Mouse (Mus musculus): Measurements from ENCODE around the gene Clec12a. TPM values are rescaled to one million over a fixed set of nuclear protein-coding genes. Genes with fewer than 3 reads are reported as not detected.
"Not testable (repeated sequence)": the region's sequence is repeated elsewhere in the genome, so short reads cannot be mapped to it uniquely, and the experiment has no call there.

Gene Clec12a
- polyA plus RNA-seq (2012): not detected in 2 replicates

GRCm38 (mm10) chr6:129342391-129342790, at the start of gene Clec12a:
TSS of gene Clec12a (plus strand) at chr6:129342691.
- H3K4me1 ChIP-seq (ENCODE audit: control insufficient read depth); H3K9me3 ChIP-seq (ENCODE audit: control insufficient read depth, low read length); H3K36me3 ChIP-seq (ENCODE audit: control insufficient read depth); H3K4me3 ChIP-seq (replicated peaks); H3K27me3 ChIP-seq (ENCODE audit: control insufficient read depth): not testable (repeated sequence)

- TF ChIP-seq TAL1 (IDR thresholded peaks at IDR 0.05; ENCODE audit: low read length) (no peak), GATA1 (IDR thresholded peaks at IDR 0.05; ENCODE audit: low read length) (no peak)
- Histone ChIP-seq H3K36me3 (ENCODE audit: control insufficient read depth) (no peaks in the 10 kb centered on the region), H3K4me3 (replicated peaks) (no peak overlapping the region), H3K27me3 (ENCODE audit: control insufficient read depth) (no peaks in the 10 kb centered on the region), H3K4me1 (ENCODE audit: control insufficient read depth) (no peaks in the 10 kb centered on the region), H3K9me3 (ENCODE audit: control insufficient read depth, low read length) (no peaks in the 10 kb centered on the region)
Observed at GRCm38 (mm10) chr6:129304180-129304579, 38.3 kb upstream of the Clec12a start.

- Histone ChIP-seq H3K4me3 (replicated peaks) (no peak overlapping the region), H3K27me3 (ENCODE audit: control insufficient read depth) (no peaks in the 10 kb centered on the region), H3K4me1 (ENCODE audit: control insufficient read depth) (no peaks in the 10 kb centered on the region), H3K36me3 (ENCODE audit: control insufficient read depth) (no peaks in the 10 kb centered on the region), H3K9me3 (ENCODE audit: control insufficient read depth, low read length) (no peaks in the 10 kb centered on the region)
- TF ChIP-seq GATA1 (IDR thresholded peaks at IDR 0.05; ENCODE audit: low read length) (no peak), TAL1 (IDR thresholded peaks at IDR 0.05; ENCODE audit: low read length) (no peak)
Observed at GRCm38 (mm10) chr6:129312499-129312898, 30.0 kb upstream of the Clec12a start.

- Histone ChIP-seq H3K36me3 (ENCODE audit: control insufficient read depth) (no peaks in the 10 kb centered on the region), H3K9me3 (ENCODE audit: control insufficient read depth, low read length) (no peaks in the 10 kb centered on the region), H3K27me3 (ENCODE audit: control insufficient read depth) (no peaks in the 10 kb centered on the region), H3K4me3 (replicated peaks) (no peak overlapping the region), H3K4me1 (ENCODE audit: control insufficient read depth) (no peaks in the 10 kb centered on the region)
- no peak for TF ChIP-seq GATA1 (IDR thresholded peaks at IDR 0.05; ENCODE audit: low read length)
- no peak for TF ChIP-seq TAL1 (IDR thresholded peaks at IDR 0.05; ENCODE audit: low read length)
Observed at GRCm38 (mm10) chr6:129314655-129315168, 27.8 kb upstream of the Clec12a start.

- H3K4me3 ChIP-seq (replicated peaks): no peak overlapping the region
- H3K4me1 ChIP-seq (ENCODE audit: control insufficient read depth): no peaks in the 10 kb centered on the region
- H3K27me3 ChIP-seq (ENCODE audit: control insufficient read depth): no peaks in the 10 kb centered on the region
- TF ChIP-seq GATA1 (IDR thresholded peaks at IDR 0.05; ENCODE audit: low read length): no peak
- TF ChIP-seq TAL1 (IDR thresholded peaks at IDR 0.05; ENCODE audit: low read length): no peak
- no peaks in the 10 kb centered on the region for H3K9me3 ChIP-seq (ENCODE audit: control insufficient read depth, low read length)
- H3K36me3 ChIP-seq (ENCODE audit: control insufficient read depth): no peaks in the 10 kb centered on the region
Observed at GRCm38 (mm10) chr6:129315698-129316097, 26.8 kb upstream of the Clec12a start.

GRCm38 (mm10) chr6:129316463-129316862, 26.0 kb upstream of the Clec12a start:
- no peaks in the 10 kb centered on the region for H3K36me3 ChIP-seq (ENCODE audit: control insufficient read depth)
- no peaks in the 10 kb centered on the region for H3K4me1 ChIP-seq (ENCODE audit: control insufficient read depth)
- H3K4me3 ChIP-seq (replicated peaks): no peak overlapping the region
- no peaks in the 10 kb centered on the region for H3K27me3 ChIP-seq (ENCODE audit: control insufficient read depth)
- TF ChIP-seq GATA1 (IDR thresholded peaks at IDR 0.05; ENCODE audit: low read length) (no peak), TAL1 (IDR thresholded peaks at IDR 0.05; ENCODE audit: low read length) (no peak)
- H3K9me3 ChIP-seq (ENCODE audit: control insufficient read depth, low read length): no peaks in the 10 kb centered on the region

- Histone ChIP-seq H3K36me3 (ENCODE audit: control insufficient read depth) (no peaks in the 10 kb centered on the region), H3K9me3 (ENCODE audit: control insufficient read depth, low read length) (no peaks in the 10 kb centered on the region), H3K4me3 (replicated peaks) (no peak overlapping the region), H3K4me1 (ENCODE audit: control insufficient read depth) (no peaks in the 10 kb centered on the region), H3K27me3 (ENCODE audit: control insufficient read depth) (no peaks in the 10 kb centered on the region)
- no peak for TF ChIP-seq TAL1 (IDR thresholded peaks at IDR 0.05; ENCODE audit: low read length)
- TF ChIP-seq GATA1 (IDR thresholded peaks at IDR 0.05; ENCODE audit: low read length): no peak
Observed at GRCm38 (mm10) chr6:129318395-129318794, 24.1 kb upstream of the Clec12a start.

- no peaks in the 10 kb centered on the region for H3K36me3 ChIP-seq (ENCODE audit: control insufficient read depth)
- no peaks in the 10 kb centered on the region for H3K9me3 ChIP-seq (ENCODE audit: control insufficient read depth, low read length)
- no peak overlapping the region for H3K4me3 ChIP-seq (replicated peaks)
- H3K4me1 ChIP-seq (ENCODE audit: control insufficient read depth): no peaks in the 10 kb centered on the region
- H3K27me3 ChIP-seq (ENCODE audit: control insufficient read depth): no peaks in the 10 kb centered on the region
- TF ChIP-seq GATA1 (IDR thresholded peaks at IDR 0.05; ENCODE audit: low read length) (no peak), TAL1 (IDR thresholded peaks at IDR 0.05; ENCODE audit: low read length) (no peak)
Observed at GRCm38 (mm10) chr6:129319331-129319730, 23.2 kb upstream of the Clec12a start.

- no peaks in the 10 kb centered on the region for H3K9me3 ChIP-seq (ENCODE audit: control insufficient read depth, low read length)
- TF ChIP-seq TAL1 (IDR thresholded peaks at IDR 0.05; ENCODE audit: low read length) (no peak), GATA1 (IDR thresholded peaks at IDR 0.05; ENCODE audit: low read length) (no peak)
- H3K27me3 ChIP-seq (ENCODE audit: control insufficient read depth): no peaks in the 10 kb centered on the region
- H3K4me3 ChIP-seq (replicated peaks): no peak overlapping the region
- H3K4me1 ChIP-seq (ENCODE audit: control insufficient read depth): no peaks in the 10 kb centered on the region
- H3K36me3 ChIP-seq (ENCODE audit: control insufficient read depth): no peaks in the 10 kb centered on the region
Observed at GRCm38 (mm10) chr6:129326016-129326415, 16.5 kb upstream of the Clec12a start.

GRCm38 (mm10) chr6:129326568-129327150, 15.8 kb upstream of the Clec12a start:
- H3K4me1 ChIP-seq (ENCODE audit: control insufficient read depth): no peaks in the 10 kb centered on the region
- H3K36me3 ChIP-seq (ENCODE audit: control insufficient read depth): no peaks in the 10 kb centered on the region
- H3K4me3 ChIP-seq (replicated peaks): no peak overlapping the region
- H3K27me3 ChIP-seq (ENCODE audit: control insufficient read depth): no peaks in the 10 kb centered on the region
- H3K9me3 ChIP-seq (ENCODE audit: control insufficient read depth, low read length): no peaks in the 10 kb centered on the region
- no peak for TF ChIP-seq TAL1 (IDR thresholded peaks at IDR 0.05; ENCODE audit: low read length)
- TF ChIP-seq GATA1 (IDR thresholded peaks at IDR 0.05; ENCODE audit: low read length): no peak

Data from erythroblast, embryonic 14.5 days (primary cell).